Mouse (Mus musculus) thymus, postnatal 0 days (tissue): ENCODE data around the gene Cfap52. TPM values are rescaled to one million over a fixed set of nuclear protein-coding genes. Genes with fewer than 3 reads are reported as not detected.

ENCODE experiments used
- DNase-seq: peaks from one replicate; pipeline ENCODE4 v3.0.0-alpha.2; 2015; ENCODE audit warnings: low spot score
- polyA plus RNA-seq: library from polyadenylated mRNA; unstranded; fragments of >200 nt; fragmentation: Nextera tagmentation; extraction: Ambion mirVana; gene quantifications from 2 replicates; pipeline ENCODE4 v1.2.1, GENCODE M21; 2015

Cfap52 gene
- polyA plus RNA-seq, 1 experiment from 2014 or later: 0.62 TPM

- no peak for DNase-seq
Observed at GRCm38 (mm10) chr11:67926348-67927055, 38.9 kb downstream of the Cfap52 start.

- DNase-seq: no peak
Observed at GRCm38 (mm10) chr11:67925000-67925399, 40.5 kb downstream of the Cfap52 start.

- no peak for DNase-seq
Observed at GRCm38 (mm10) chr11:67923720-67924119, 41.7 kb downstream of the Cfap52 start.

- peak; percentile 66 for DNase-seq
Observed at GRCm38 (mm10) chr11:67922755-67923125, 42.7 kb downstream of the Cfap52 start.

- peak; percentile 17 for DNase-seq
Observed at GRCm38 (mm10) chr11:67921827-67922754, 43.4 kb downstream of the Cfap52 start, which contains the start of gene Usp43. Usp43 (minus strand) TSS chr11:67922153.

- DNase-seq: peak; percentile 7
Observed at GRCm38 (mm10) chr11:67921091-67921826, 44.2 kb downstream of the Cfap52 start.

- no peak for DNase-seq
Observed at GRCm38 (mm10) chr11:67920226-67920960, 45.1 kb downstream of the Cfap52 start.

- no peak for DNase-seq
Observed at GRCm38 (mm10) chr11:67919593-67919992, 45.9 kb downstream of the Cfap52 start.

- no peak for DNase-seq
Observed at GRCm38 (mm10) chr11:67917126-67917525, 48.3 kb downstream of the Cfap52 start.

- no peak for DNase-seq
Observed at GRCm38 (mm10) chr11:67911074-67911473, 54.4 kb downstream of the Cfap52 start.

GRCm38 (mm10) chr11:67903756-67904155 is 61.7 kb downstream of the Cfap52 start:
- no peak for DNase-seq

GRCm38 (mm10) chr11:67897064-67897560 is 68.3 kb downstream of the Cfap52 start:
- peak; percentile 43 for DNase-seq

GRCm38 (mm10) chr11:67895641-67896040 is 69.8 kb downstream of the Cfap52 start:
- DNase-seq: no peak

- no peak for DNase-seq
Observed at GRCm38 (mm10) chr11:67888521-67888920, 76.9 kb downstream of the Cfap52 start.

GRCm38 (mm10) chr11:67885921-67886320 is 79.5 kb downstream of the Cfap52 start:
- DNase-seq: no peak

Other genes starting within 250 kb of the Cfap52 start
- gene Glp2r, start 194.5 kb downstream of the Cfap52 start, polyA plus RNA-seq: 0.03 TPM in 1 of 2 replicates, not detected in the other
- not detected in 2 replicates for gene Gsg1l2, start 191.0 kb downstream of the Cfap52 start, polyA plus RNA-seq
- gene Dhrs7c, start 167.5 kb downstream of the Cfap52 start, polyA plus RNA-seq: 0.34 and 0.57 TPM in 2 replicates
- gene Usp43, start 43.5 kb downstream of the Cfap52 start, polyA plus RNA-seq: 0.06 and 0.20 TPM in 2 replicates
- 79.6 and 83.2 TPM in 2 replicates for gene Stx8, start 542 bp upstream of the Cfap52 start, polyA plus RNA-seq